Mouse (Mus musculus) spleen, postnatal 0 days (tissue): ENCODE data around the gene Oscp1. TPM values are rescaled to one million over a fixed set of nuclear protein-coding genes. Genes with fewer than 3 reads are reported as not detected.

ENCODE experiments used
- polyA plus RNA-seq: library from polyadenylated mRNA; unstranded; fragments of >200 nt; fragmentation: Nextera tagmentation; extraction: Ambion mirVana; gene quantifications from 2 replicates; pipeline ENCODE4 v1.2.1, GENCODE M21; 2015

The Oscp1 gene
- 2.9 and 3.8 TPM in 2 replicates for polyA plus RNA-seq

GRCm38 (mm10) chr4:126058134-126058996 lies at the start of gene Oscp1:
Oscp1 (plus strand) TSS chr4:126058565.

DNA sequence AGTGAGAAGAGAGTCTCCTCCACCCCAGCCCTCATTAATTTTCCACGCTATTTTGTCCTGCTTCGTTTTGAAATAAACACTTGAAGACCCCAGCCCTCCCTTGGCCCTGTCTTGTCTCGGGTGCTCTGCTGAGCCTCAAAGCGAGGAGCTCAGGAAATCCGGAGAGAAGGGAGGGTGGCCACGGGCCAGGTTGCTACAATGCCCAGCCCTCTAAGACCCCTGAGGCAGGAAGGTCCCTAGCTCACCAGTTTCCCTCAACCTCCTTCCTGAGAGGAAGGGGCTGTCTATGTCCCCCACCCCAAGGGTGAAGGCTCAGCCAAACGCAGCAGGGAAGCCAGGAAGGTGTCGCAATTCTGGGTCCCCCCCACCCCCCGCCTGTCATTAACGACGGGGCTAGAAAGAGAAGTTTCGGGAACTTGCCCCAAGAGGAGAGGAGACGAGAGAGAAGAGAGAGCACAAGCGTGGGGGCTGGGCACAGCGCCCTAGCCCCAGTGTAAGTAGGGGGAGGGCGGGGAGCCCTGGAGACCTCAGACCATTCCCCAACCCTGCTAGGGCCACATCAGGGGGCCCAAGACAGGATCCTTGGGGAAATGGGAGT lies 34.0 kb upstream of the Oscp1 start, which contains the start of gene Csf3r:
TSS of gene Csf3r (plus strand) at position 248 of the 598 bp plus-strand sequence.

DNA sequence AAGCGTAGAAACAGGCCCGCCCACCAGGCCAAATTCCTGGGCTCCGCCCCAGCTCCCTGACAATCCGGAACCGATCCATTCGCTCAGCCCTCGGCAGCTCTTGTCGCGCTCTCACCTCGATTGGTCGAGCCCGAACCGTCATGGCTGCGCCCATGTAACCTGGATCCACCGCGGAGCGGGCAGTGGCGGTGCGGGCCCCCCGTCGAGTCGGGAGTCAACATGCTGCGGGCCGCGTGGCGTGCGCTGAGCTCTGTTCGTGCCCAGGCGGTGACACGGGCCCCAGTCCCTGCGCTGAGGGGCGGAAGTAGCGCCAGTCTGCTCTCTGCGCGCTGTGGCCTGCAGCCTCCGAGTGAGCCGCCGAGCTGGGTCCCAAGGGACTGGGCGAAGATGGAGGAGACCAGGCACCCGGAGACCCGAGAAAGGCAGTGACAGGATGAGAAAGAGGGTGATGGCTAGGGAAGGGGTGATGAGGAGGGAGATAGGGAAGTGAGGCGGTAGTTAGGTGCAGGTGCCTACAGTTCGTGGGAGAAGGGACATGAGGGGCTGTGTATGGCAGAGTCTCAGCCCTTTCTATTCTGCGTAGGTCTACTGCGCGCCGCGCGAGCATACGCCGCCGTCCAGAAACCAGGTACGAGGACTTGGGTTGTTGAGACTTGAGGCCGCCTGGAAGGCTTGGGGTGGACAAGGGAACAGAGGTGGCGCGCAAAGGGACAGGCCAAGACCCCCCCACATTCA lies 11.3 kb upstream of the Oscp1 start, which contains the start of gene Mrps15:
TSS of gene Mrps15 (plus strand) at position 75 of the 735 bp plus-strand sequence.

DNA sequence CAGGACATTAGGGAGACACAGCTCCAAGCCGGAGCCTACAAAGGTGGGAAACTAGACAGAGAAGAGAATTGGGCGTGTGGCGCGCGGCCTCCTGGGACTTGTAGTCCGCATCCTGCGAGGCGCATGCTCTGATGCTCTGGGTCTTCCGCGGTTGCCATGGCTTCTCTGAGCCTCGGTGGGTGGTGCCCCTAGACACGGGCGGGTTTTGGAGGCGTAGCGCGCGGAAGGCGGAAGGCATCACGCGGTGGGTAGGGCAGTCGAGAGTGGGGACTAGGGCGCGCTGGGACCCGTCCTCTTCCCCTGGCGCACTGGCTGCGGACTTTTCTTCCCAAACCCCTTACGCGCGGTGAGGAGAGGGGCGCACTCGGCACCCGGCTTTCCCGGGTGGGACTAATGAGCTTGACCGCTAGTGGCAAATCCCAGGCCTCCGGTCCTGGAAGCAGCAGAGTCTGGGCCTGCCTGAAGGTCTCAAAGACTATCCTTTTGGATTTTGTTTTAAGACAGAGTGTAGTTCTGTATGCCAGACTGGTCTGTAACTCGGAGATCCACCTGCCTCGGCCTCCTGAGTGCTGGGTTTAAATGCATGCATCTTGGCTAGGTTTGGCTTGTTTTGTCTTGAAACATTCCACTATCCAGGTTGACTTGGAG lies 38.2 kb downstream of the Oscp1 start, which contains the start of gene Lsm10:
TSS of gene Lsm10 (plus strand) at position 160 of the 648 bp plus-strand sequence.

GRCm38 (mm10) chr4:126103590-126104068 lies 45.3 kb downstream of the Oscp1 start, which contains the start of gene Stk40:
Stk40 (plus strand) TSS chr4:126103957.

Other genes with a start within 250 kb of the Oscp1 start
- gene Csf3r, start 34.0 kb upstream of the Oscp1 start, polyA plus RNA-seq = 21.5 and 22.7 TPM in 2 replicates
- 85.8 and 90.1 TPM in 2 replicates for gene Mrps15, start 11.6 kb upstream of the Oscp1 start, polyA plus RNA-seq
- 32.0 and 33.0 TPM in 2 replicates for gene Lsm10, start 38.1 kb downstream of the Oscp1 start, polyA plus RNA-seq
- 9.9 and 12.5 TPM in 2 replicates for gene Stk40, start 45.4 kb downstream of the Oscp1 start, polyA plus RNA-seq
- 31.8 and 46.8 TPM in 2 replicates for gene Eva1b, start 89.2 kb downstream of the Oscp1 start, polyA plus RNA-seq
- gene Sh3d21, start 104.9 kb downstream of the Oscp1 start, polyA plus RNA-seq = 1.6 and 2.6 TPM in 2 replicates
- gene Thrap3, start 144.2 kb downstream of the Oscp1 start, polyA plus RNA-seq = 111 and 114 TPM in 2 replicates
- gene Map7d1, start 197.8 kb downstream of the Oscp1 start, polyA plus RNA-seq = 11.8 and 13.7 TPM in 2 replicates
- 49.4 and 57.1 TPM in 2 replicates for gene Trappc3, start 203.8 kb downstream of the Oscp1 start, polyA plus RNA-seq
- 9.0 and 12.0 TPM in 2 replicates for gene Col8a2, start 228.2 kb downstream of the Oscp1 start, polyA plus RNA-seq